Mouse (Mus musculus): Measurements from ENCODE around the gene Ifit3.

DNA sequence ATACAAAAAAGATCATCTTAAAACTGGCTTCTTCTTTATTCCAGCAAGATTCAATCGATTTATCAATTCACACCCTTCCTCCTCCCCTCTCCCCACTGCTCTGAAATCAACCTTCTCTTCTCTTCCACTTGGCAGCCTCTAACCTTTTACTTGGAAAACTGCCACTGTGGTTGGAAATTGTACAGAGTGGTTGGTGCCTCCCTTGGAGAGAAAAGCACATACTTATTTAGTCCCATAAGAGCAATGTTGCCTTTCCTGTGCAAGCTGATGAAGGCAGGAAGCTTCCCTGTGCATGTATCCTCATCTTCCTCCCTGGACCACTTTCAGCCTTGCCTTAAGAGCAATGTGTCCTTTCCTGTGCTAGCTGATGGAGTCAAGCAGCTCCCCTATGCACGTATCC is 15.0 kb downstream of the Ifit3 start:
- TF ChIP-seq POLR2A (IDR thresholded peaks at IDR 0.05; ENCODE audit: low read depth, low read length) (no peak), CTCF (conservative IDR thresholded peaks at IDR 0.05; ENCODE audit: insufficient read depth, insufficient read length, low read depth, low read length) (no peak)

All from kidney, adult 2 months (tissue).